In the genomic region with DNA sequence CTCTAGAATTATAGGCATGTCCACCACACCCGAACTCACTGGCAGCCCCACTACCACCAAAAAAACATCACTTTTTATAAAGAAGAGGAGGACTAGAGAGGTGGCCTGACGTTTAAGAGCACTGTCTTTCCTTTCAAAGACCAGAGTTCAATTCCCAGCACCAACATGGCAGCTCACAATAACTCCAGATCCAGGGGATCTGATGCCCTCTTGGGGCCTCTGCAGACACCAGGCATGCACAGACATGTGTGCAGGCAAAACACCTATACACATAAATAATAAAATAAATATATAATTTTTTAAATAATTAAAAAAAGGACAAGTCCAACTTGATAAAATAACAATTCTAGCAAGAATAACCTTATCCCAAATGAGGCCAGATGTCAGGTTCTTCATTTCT, we compare ENCODE assay signal across 18 mouse cellular contexts. TPM values are rescaled to one million over a fixed set of nuclear protein-coding genes. Genes with fewer than 3 reads are reported as not detected.
A peak's percentile ranks its signal among the peaks of the same experiment; 100 is the strongest.
DNase-seq lines count a peak whose midpoint lies in the region; ATAC-seq lines count a peak whose summit lies in the region.
"Had no signal": no experiment of that assay in that cellular context is flagged by ENCODE, and none has a peak within 500 bp of the region (broad histone marks: within the 10 kb centered on the region; RNA-seq: fewer than 3 reads in every experiment).

No protein-coding gene starts in this region.

- H3K36me3 ChIP-seq in kidney, embryonic 14.5 days (ENCODE audit: control insufficient read depth, insufficient read depth, low read length) = no peaks in the 10 kb centered on the region
- no peaks in the 10 kb centered on the region for H3K36me3 ChIP-seq in hindbrain, embryonic 12.5 days
- no peaks in the 10 kb centered on the region for H3K36me3 ChIP-seq in midbrain, embryonic 12.5 days
- H3K36me3 ChIP-seq in neural tube, embryonic 14.5 days (ENCODE audit: control insufficient read depth, insufficient read depth, low read length) = no peaks in the 10 kb centered on the region
- H3K36me3 ChIP-seq: limb, embryonic 13.5 days had no signal

- H3K27ac ChIP-seq in kidney, embryonic 14.5 days (ENCODE audit: low read depth, low read length) = no peak overlapping the region
- peak overlapping the region; percentile 80 for H3K27ac ChIP-seq in hindbrain, embryonic 12.5 days
- peak overlapping the region; percentile 83 for H3K27ac ChIP-seq in midbrain, embryonic 12.5 days (replicated peaks)
- peak overlapping the region; percentile 78 for H3K27ac ChIP-seq in neural tube, embryonic 14.5 days (ENCODE audit: low read depth, low read length)
- H3K27ac ChIP-seq: gastrocnemius, adult 2 months; limb, embryonic 13.5 days; liver, embryonic 14.5 days had no signal

- no peak for DNase-seq in kidney, postnatal 25 days
- no peak for DNase-seq in MN1 (ENCODE audit: low spot score)
- DNase-seq: adrenal gland, postnatal 14 days; cerebellum, adult 9-10 months; gastrocnemius, adult 2 months; kidney, adult 2 months; kidney, postnatal 36 days; layer of hippocampus, adult 9-11 months; right cerebral cortex, postnatal 25 days had no signal

- no peak for ATAC-seq in kidney, embryonic 14.5 days (ENCODE audit: low FRiP score, low TSS enrichment)
- peak; percentile 55; the same call in 1 of the 2 replicates for ATAC-seq in hindbrain, embryonic 12.5 days (ENCODE audit: low FRiP score)
- no peak for ATAC-seq in midbrain, embryonic 12.5 days (ENCODE audit: low FRiP score, low read depth)
- no peak for ATAC-seq in neural tube, embryonic 14.5 days (ENCODE audit: low read depth)
- no peak for ATAC-seq in frontal cortex, adult (ENCODE audit: low TSS enrichment)
- ATAC-seq: lung, postnatal 0 days had no signal

- no peaks in the 10 kb centered on the region for H3K27me3 ChIP-seq in kidney, embryonic 14.5 days (ENCODE audit: control insufficient read depth, insufficient read depth, low read length)
- no peaks in the 10 kb centered on the region for H3K27me3 ChIP-seq in hindbrain, embryonic 12.5 days
- H3K27me3 ChIP-seq in midbrain, embryonic 12.5 days = 0 out of 2 replicates have a peak, but pooled peaks cover 6% of the 10 kb centered on the region
- H3K27me3 ChIP-seq in neural tube, embryonic 14.5 days (ENCODE audit: control insufficient read depth, insufficient read depth, low read length) = no peaks in the 10 kb centered on the region
- H3K27me3 ChIP-seq: limb, embryonic 13.5 days had no signal

- 76% methylated on average over 2 of the region's 2 CpGs for WGBS in kidney, embryonic 14.5 days
- 84% methylated on average over 2 of the region's 2 CpGs for whole genome bisulfite sequencing in hindbrain, embryonic 12.5 days
- 82% methylated on average over 2 of the region's 2 CpGs for WGBS in midbrain, embryonic 12.5 days
- 62% methylated on average over 2 of the region's 2 CpGs for WGBS in neural tube, embryonic 14.5 days

- H3K4me1 ChIP-seq in kidney, embryonic 14.5 days (ENCODE audit: control insufficient read depth, insufficient read depth, low read length) = no peaks in the 10 kb centered on the region
- peaks cover 4% of the 10 kb centered on the region; the same call in 1 of the 2 replicates for H3K4me1 ChIP-seq in hindbrain, embryonic 12.5 days
- H3K4me1 ChIP-seq in midbrain, embryonic 12.5 days = peaks cover 5% of the 10 kb centered on the region; the same call in 1 of the 2 replicates
- H3K4me1 ChIP-seq in neural tube, embryonic 14.5 days (ENCODE audit: control insufficient read depth, insufficient read depth, low read length) = peaks cover 4% of the 10 kb centered on the region; the same call in 1 of the 2 replicates
- H3K4me1 ChIP-seq: limb, embryonic 13.5 days had no signal

- no peak overlapping the region for H3K4me3 ChIP-seq in kidney, embryonic 14.5 days (ENCODE audit: low read length)
- no peak overlapping the region for H3K4me3 ChIP-seq in hindbrain, embryonic 12.5 days
- H3K4me3 ChIP-seq in midbrain, embryonic 12.5 days = no peak overlapping the region
- H3K4me3 ChIP-seq in neural tube, embryonic 14.5 days (ENCODE audit: low read depth, low read length) = 0 out of 2 replicates have a peak overlapping the region, but pooled peaks have one; percentile 5
- H3K4me3 ChIP-seq: gastrocnemius, adult 2 months; limb, embryonic 13.5 days; myocyte had no signal

- no peak overlapping the region for H3K4me2 ChIP-seq in kidney, embryonic 14.5 days (replicated peaks; ENCODE audit: low read depth, low read length)
- no peak overlapping the region for H3K4me2 ChIP-seq in hindbrain, embryonic 12.5 days (replicated peaks)
- peak overlapping the region; percentile 37; the same call in 1 of the 2 replicates for H3K4me2 ChIP-seq in midbrain, embryonic 12.5 days (replicated peaks)
- H3K4me2 ChIP-seq in neural tube, embryonic 14.5 days (ENCODE audit: low read depth, low read length) = peak overlapping the region; percentile 38; the same call in 1 of the 2 replicates
- H3K4me2 ChIP-seq: limb, embryonic 13.5 days had no signal

- H3K9ac ChIP-seq in kidney, embryonic 14.5 days (ENCODE audit: low read depth, low read length) = 0 out of 2 replicates have a peak overlapping the region, but pooled peaks have one; percentile 7
- no peak overlapping the region for H3K9ac ChIP-seq in hindbrain, embryonic 12.5 days
- H3K9ac ChIP-seq in midbrain, embryonic 12.5 days (replicated peaks) = no peak overlapping the region
- H3K9ac ChIP-seq in neural tube, embryonic 14.5 days (replicated peaks; ENCODE audit: low read depth, low read length) = 0 out of 2 replicates have a peak overlapping the region, but pooled peaks have one; percentile 32
- H3K9ac ChIP-seq: limb, embryonic 13.5 days; liver, embryonic 14.5 days had no signal

- no peaks in the 10 kb centered on the region for H3K9me3 ChIP-seq in kidney, embryonic 14.5 days (ENCODE audit: control insufficient read depth, low read length)
- H3K9me3 ChIP-seq in hindbrain, embryonic 12.5 days (replicated peaks) = no peaks in the 10 kb centered on the region
- H3K9me3 ChIP-seq in midbrain, embryonic 12.5 days = no peaks in the 10 kb centered on the region
- H3K9me3 ChIP-seq in neural tube, embryonic 14.5 days (ENCODE audit: control insufficient read depth, low read length) = no peaks in the 10 kb centered on the region
- H3K9me3 ChIP-seq: limb, embryonic 13.5 days had no signal

RNA-seq across cellular contexts. Expression of a gene that starts 6.1 kb away (rescaled TPM):
- polyA plus RNA-seq in kidney, embryonic 14.5 days (2014; fragmentation: Nextera tagmentation; extraction: Ambion mirVana) = 11.0 and 15.8 TPM in 2 replicates
- 20.2 and 22.3 TPM in 2 replicates for polyA plus RNA-seq in hindbrain, embryonic 12.5 days (2016; fragmentation: Nextera tagmentation; extraction: Ambion mirVana)
- polyA plus RNA-seq in midbrain, embryonic 12.5 days (2016; fragmentation: Nextera tagmentation; extraction: Ambion mirVana) = 20.6 and 21.7 TPM in 2 replicates
- 17.1 and 17.8 TPM in 2 replicates for polyA plus RNA-seq in neural tube, embryonic 14.5 days (2014; fragmentation: Nextera tagmentation; extraction: Ambion mirVana)

Comparison
In these comparisons a context has a peak if more than half of its experiments do, and no peak if none do; other contexts are left out.
1. H3K4me2 ChIP-seq: peak in midbrain, embryonic 12.5 days (single experiment) and neural tube, embryonic 14.5 days (single experiment); none in kidney, embryonic 14.5 days (single experiment) and hindbrain, embryonic 12.5 days (single experiment).
2. H3K9ac ChIP-seq: peak in kidney, embryonic 14.5 days (single experiment) and neural tube, embryonic 14.5 days (single experiment); none in hindbrain, embryonic 12.5 days (single experiment) and midbrain, embryonic 12.5 days (single experiment).